Mouse (Mus musculus): ENCODE measurements at regions not wholly inside any gene's neighbourhood (a gene's known extent, or its start where the extent isn't known, plus 50 kb on each side); places are given as distances from the start of the nearest gene placed in this dataset.
A peak's percentile ranks its signal among the peaks of the same experiment; 100 is the strongest.

- no peak for DNase-seq (ENCODE audit: low read depth, low spot score)
Observed at GRCm38 (mm10) chr10:109607121-109607520, 596.3 kb upstream of the Syt1 start.

DNA sequence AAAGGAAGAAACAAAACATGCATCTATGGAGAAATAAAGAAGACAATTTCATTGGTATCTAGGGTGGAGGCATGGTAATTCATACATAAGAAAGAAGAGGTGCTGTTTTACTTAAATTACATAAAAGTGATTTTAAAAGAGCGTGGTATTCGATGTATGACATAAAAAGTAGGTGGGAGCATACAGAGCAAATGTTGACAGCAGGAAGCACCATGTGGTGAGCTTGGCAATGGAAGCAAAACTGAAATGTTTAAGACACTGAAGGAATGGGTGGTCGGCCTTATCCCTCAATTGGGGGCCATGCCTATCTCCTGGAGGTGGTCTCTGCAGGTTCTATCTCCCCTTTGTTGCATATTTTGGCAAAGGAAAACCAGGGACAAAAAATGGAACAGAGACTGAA lies 592.5 kb upstream of the Syt1 start:
- no peak for DNase-seq (ENCODE audit: low read depth, low spot score)

DNA sequence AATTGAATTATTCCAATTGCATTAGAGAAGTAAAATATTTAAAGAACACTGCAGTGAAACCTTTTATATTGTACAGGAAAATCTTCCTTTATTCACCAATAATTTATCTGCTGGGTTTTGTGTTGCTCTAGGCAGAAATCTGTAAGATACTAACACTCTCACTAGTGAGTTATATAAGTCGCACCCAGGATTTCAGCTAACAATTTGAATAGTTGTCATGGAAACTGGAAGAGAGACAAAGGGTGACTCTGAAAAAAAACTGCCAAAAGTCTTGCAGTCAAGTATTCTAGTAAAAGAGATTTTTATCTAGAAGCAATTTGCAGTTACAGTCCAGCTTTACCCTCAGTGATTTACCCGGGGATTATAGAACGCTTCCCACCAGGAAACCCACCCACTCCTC lies 587.8 kb upstream of the Syt1 start:
- DNase-seq (ENCODE audit: low read depth, low spot score) = no peak

DNA sequence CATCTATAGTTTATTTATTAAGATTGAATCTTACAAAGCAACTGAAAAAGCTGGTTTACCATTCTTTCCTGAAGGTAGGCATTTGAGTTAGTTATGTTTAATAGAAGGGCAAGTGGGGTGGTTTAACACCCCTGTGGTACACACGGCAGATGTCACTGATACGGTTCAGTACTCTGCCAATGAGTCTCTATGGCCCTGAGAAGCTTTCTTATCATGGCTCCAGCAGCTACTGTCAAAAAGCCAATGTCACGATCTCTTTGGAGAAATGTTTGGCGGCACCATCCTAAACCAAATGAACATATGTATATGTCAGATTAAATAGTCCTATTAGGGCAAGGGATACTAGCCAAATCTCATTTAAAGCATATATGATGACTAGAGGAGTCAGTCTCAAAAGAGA lies 562.4 kb upstream of the Syt1 start:
- DNase-seq (ENCODE audit: low read depth, low spot score) = no peak

GRCm38 (mm10) chr10:109569798-109570197 lies 559.0 kb upstream of the Syt1 start:
- no peak for DNase-seq (ENCODE audit: low read depth, low spot score)

- DNase-seq (ENCODE audit: low read depth, low spot score) = no peak
Observed at GRCm38 (mm10) chr10:109566675-109567074, 555.9 kb upstream of the Syt1 start.

DNA sequence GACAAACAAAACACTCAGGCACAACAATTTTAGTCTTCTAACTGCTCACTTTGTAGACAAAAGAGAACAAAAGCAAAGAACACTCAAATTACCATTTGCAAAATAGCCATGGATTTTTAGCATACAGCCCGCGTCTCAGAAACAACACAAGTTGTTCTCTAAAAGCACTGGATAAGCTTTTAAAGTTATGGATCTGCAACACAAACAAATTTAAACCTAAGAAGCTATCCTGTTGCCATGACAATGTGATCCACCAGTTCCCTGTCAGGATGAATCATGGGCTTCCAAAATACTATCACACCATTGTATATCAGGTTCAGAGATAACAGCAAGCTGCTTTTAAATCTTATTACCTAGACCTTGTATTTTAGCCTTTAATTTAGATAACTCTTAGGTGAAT lies 550.9 kb upstream of the Syt1 start:
- DNase-seq (ENCODE audit: low read depth, low spot score) = peak; percentile 2

DNA sequence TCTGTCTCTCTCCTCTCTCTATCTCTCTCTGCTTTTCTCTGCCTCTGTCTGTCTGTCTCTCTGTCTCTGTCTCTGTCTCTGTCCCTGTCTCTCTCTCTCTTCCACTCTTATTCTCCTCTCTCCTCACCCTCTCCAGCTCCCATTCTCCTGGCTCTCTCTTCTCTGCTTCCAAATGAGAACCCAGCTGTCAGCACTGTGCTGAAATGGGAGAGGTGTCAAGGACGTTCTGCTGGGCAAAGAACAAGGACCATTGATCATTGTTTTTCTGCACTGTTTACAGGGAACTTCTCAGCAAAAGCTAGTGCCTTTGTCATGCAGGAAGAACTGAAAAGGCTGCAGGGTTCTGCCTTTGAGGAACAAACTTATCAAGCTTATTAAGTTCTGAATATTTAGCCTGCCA lies 550.3 kb upstream of the Syt1 start:
- DNase-seq (ENCODE audit: low read depth, low spot score) = no peak

DNA sequence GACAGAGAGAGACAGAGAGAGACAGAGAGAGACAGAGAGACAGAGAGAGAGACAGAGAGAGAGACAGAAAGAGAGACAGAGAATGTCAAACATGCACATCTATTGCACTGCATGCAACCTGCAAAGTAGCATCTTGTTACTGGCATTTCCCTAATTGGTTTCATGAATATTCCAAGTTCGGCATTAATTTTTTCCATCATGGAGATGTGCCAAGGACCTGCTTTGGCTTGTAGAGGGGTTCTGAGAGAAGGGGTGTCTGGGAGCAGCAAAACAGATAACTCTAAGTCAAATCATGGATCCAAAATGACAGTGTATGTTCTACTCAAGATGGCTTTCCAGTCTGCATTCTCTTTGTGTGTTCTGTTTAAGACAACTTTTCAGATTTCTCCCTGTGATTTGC lies 532.5 kb upstream of the Syt1 start:
- no peak for DNase-seq (ENCODE audit: low read depth, low spot score)

DNA sequence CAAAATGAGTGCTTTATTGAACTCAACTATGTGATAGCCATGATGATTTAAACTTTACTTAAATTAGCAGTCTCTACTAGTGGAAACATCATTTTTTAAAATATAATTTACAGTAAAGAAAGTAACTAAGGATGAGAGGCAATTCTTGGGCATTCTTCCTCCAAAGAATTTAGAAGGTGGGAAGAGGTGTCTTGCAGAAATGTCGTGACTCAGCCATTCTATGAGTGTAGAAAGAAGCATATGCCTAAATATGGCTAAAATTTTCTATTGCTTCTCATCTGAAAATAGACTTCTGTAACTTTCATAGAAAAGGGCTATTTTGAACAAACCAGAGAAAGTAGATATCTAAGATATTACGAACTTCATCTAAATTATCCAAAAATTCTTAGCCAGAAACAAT lies 529.4 kb upstream of the Syt1 start:
- DNase-seq (ENCODE audit: low read depth, low spot score) = no peak

GRCm38 (mm10) chr10:109528096-109528495 lies 517.3 kb upstream of the Syt1 start:
- no peak for DNase-seq (ENCODE audit: low read depth, low spot score)

DNA sequence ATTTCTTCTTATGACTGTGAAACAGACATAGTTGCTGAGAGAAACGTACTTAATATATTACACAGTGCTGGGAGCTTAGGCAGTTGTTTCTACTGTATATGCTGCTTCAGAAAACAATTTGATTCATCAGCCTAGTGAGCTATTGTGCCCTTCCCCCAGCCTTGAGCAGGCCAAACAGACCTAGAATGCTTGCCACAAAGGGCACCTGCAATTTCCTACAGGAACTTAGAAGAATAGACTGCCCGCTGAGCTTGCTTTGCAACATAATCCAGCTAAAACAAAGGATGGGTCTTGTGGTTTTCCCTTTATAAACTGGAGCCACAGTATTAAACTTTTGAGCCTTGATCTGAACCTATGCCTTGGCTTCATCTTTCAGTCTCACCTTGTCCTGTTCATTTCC lies 510.9 kb upstream of the Syt1 start:
- no peak for DNase-seq (ENCODE audit: low read depth, low spot score)

GRCm38 (mm10) chr10:109517664-109518063 lies 506.9 kb upstream of the Syt1 start:
- no peak for DNase-seq (ENCODE audit: low read depth, low spot score)

- no peak for DNase-seq (ENCODE audit: low read depth, low spot score)
Observed at GRCm38 (mm10) chr10:109515225-109515624, 504.4 kb upstream of the Syt1 start.

- DNase-seq (ENCODE audit: low read depth, low spot score) = no peak
Observed at GRCm38 (mm10) chr10:109510917-109511715, 500.3 kb upstream of the Syt1 start.

DNA sequence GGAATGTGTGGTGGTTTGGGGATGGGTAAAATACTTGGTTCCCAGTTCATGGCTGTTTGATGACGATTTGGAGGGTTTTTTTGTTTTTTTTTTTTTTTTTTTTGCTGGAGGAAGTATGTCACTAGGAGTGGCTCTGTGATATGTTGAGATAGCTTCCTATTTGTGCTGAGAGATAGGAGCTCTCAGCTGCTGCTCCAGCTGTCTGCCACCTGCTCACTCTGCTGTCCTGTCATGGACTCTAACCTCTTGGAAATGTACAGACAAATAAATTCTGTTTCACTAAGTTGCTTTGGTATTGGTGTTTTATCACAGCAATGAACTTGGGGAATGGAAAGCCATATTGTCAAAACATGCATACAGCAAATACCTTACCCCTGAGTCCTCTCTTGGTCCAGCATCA lies 497.8 kb upstream of the Syt1 start:
- no peak for DNase-seq (ENCODE audit: low read depth, low spot score)

- DNase-seq (ENCODE audit: low read depth, low spot score) = no peak
Observed at GRCm38 (mm10) chr10:109507228-109507627, 496.4 kb upstream of the Syt1 start.

DNA sequence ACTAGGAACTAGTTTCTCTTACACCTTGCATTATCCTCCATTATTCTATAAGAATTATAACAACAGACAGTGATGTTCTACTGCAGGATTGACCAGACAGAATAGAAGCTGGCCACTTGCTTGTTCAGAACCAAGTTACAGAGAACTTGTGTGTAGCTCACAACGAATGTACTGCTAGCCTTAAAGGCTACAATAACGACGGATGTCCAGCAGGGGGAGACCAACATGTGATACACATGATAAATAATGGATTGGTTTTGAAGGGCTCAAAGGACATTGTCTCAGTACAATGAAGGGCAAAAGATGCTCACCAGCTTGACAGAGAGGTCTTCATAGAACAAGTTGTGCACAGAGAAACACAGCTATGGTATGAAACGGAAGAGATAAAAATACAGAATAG lies 493.9 kb upstream of the Syt1 start:
- peak; percentile 14 for DNase-seq (ENCODE audit: low read depth, low spot score)

- DNase-seq (ENCODE audit: low read depth, low spot score) = no peak
Observed at GRCm38 (mm10) chr10:109500861-109501260, 490.1 kb upstream of the Syt1 start.

GRCm38 (mm10) chr10:109498301-109498700 lies 487.5 kb upstream of the Syt1 start:
- no peak for DNase-seq (ENCODE audit: low read depth, low spot score)

GRCm38 (mm10) chr10:109496161-109496560 lies 485.4 kb upstream of the Syt1 start:
- peak; percentile 9 for DNase-seq (ENCODE audit: low read depth, low spot score)

- DNase-seq (ENCODE audit: low read depth, low spot score) = no peak
Observed at GRCm38 (mm10) chr10:109490765-109491164, 480.0 kb upstream of the Syt1 start.

- no peak for DNase-seq (ENCODE audit: low read depth, low spot score)
Observed at GRCm38 (mm10) chr10:109488000-109488399, 477.2 kb upstream of the Syt1 start.

All from mesoderm, embryonic 11.5 days (tissue).